Mouse (Mus musculus): Measurements from ENCODE around the gene Dnaja1. TPM values are rescaled to one million over a fixed set of nuclear protein-coding genes. Genes with fewer than 3 reads are reported as not detected.

Gene Dnaja1
- total and polyA plus RNA-seq, 2 experiments from 2014 or later, result 104 to 650 TPM

DNA sequence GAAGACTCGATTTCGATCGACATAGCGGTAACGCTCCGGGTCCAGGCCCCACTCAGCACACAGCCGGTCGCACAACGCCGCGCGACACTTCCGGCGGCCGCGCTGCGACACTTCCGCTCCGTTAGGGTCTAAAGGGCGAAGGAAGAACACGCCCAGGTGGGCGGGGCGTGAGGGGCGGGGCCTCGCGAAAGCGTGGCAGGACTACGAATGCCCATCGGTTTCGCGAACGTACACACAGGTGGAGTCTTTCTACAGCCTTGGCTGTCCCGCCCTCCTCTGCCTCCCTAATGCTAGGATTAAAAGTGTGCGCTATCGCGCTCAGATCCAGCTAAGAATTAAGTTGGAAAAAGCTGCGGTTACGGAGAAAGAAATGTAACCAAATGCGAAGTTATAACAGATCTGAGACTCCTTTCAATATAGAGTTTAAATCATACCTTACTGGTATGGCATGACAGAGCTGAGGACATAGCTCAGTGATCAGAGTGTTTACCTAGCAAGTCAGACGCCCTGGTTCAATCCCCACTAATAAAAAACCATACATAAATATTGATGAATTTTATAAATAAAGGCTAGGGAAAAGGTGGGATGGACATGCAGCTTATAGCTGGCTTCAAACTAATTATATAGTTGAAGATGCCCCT lies 36.0 kb downstream of the Dnaja1 start, which contains the start of gene Smu1:
Gene Smu1, minus strand, starts transcription at position 144 of the 641 bp plus-strand sequence.
- DNase-seq (ENCODE audit: low spot score), result peak; percentile 97
- Histone ChIP-seq H3K9me3 (ENCODE audit: low read length) (no peaks in the 10 kb centered on the region), H3K27ac (ENCODE audit: low read depth, low read length) (peak within 1 kb of the TSS; percentile 44), H3K4me3 (ENCODE audit: low read depth, low read length) (peak within 1 kb of the TSS; percentile 68), H3K4me2 (ENCODE audit: low read depth, low read length, poor library complexity, severe bottlenecking) (peak within 1 kb of the TSS; percentile 57), H3K4me1 (ENCODE audit: insufficient read depth, low read length) (no peaks in the 10 kb centered on the region), H3K27me3 (ENCODE audit: insufficient read depth, low read length) (peaks cover 9% of the 10 kb centered on the region; the same call in 1 of the 2 replicates), H3K9ac (replicated peaks; ENCODE audit: low read length, poor library complexity, severe bottlenecking) (peak within 1 kb of the TSS; percentile 66), H3K36me3 (ENCODE audit: insufficient read depth, low read length) (peaks cover 18% of the 10 kb centered on the region)
- WGBS, result under 1% methylated on average over 37 of the region's 40 CpGs
- ATAC-seq (ENCODE audit: low FRiP score), result peak; percentile 98
- no peak for TF ChIP-seq CTCF (IDR thresholded peaks at IDR 0.05)

DNA sequence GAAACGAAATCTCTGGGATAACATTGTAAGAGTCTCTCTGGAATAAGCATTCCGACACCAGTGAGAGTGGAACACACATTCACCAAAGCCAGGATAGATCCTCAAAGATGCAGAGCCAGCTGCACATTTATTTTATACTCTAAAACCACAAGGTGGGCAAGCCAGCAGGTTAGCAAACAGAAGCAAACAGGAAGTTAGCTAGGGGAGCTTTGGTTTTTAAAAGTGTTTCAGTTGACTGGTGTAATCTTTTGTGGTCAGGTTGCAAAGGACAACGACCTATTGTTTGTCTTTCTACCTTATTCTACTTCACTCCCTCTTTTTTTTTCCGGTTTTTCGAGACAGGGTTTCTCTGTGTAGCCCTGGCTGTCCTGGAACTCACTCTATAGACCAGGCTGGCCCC lies 37.9 kb downstream of the Dnaja1 start:
- H3K36me3 ChIP-seq (ENCODE audit: insufficient read depth, low read length), result 0 out of 2 replicates have a peak, but pooled peaks cover under 1% of the 10 kb centered on the region
- ATAC-seq (ENCODE audit: low FRiP score) (no peak), DNase-seq (ENCODE audit: low spot score) (no peak)
- H3K4me1 ChIP-seq (ENCODE audit: insufficient read depth, low read length), result no peaks in the 10 kb centered on the region
- H3K4me3 ChIP-seq (ENCODE audit: low read depth, low read length), result no peak overlapping the region
- WGBS, result 55% methylated on average over 5 of the region's 5 CpGs
- no peak overlapping the region for H3K27ac ChIP-seq (ENCODE audit: low read depth, low read length)
- H3K4me2 ChIP-seq (ENCODE audit: low read depth, low read length, poor library complexity, severe bottlenecking), result no peak overlapping the region
- no peak for TF ChIP-seq CTCF (IDR thresholded peaks at IDR 0.05)
- H3K27me3 ChIP-seq (ENCODE audit: insufficient read depth, low read length), result peaks cover 9% of the 10 kb centered on the region; the same call in 1 of the 2 replicates
- no peak overlapping the region for H3K9ac ChIP-seq (replicated peaks; ENCODE audit: low read length, poor library complexity, severe bottlenecking)
- H3K9me3 ChIP-seq (ENCODE audit: low read length), result no peaks in the 10 kb centered on the region

DNA sequence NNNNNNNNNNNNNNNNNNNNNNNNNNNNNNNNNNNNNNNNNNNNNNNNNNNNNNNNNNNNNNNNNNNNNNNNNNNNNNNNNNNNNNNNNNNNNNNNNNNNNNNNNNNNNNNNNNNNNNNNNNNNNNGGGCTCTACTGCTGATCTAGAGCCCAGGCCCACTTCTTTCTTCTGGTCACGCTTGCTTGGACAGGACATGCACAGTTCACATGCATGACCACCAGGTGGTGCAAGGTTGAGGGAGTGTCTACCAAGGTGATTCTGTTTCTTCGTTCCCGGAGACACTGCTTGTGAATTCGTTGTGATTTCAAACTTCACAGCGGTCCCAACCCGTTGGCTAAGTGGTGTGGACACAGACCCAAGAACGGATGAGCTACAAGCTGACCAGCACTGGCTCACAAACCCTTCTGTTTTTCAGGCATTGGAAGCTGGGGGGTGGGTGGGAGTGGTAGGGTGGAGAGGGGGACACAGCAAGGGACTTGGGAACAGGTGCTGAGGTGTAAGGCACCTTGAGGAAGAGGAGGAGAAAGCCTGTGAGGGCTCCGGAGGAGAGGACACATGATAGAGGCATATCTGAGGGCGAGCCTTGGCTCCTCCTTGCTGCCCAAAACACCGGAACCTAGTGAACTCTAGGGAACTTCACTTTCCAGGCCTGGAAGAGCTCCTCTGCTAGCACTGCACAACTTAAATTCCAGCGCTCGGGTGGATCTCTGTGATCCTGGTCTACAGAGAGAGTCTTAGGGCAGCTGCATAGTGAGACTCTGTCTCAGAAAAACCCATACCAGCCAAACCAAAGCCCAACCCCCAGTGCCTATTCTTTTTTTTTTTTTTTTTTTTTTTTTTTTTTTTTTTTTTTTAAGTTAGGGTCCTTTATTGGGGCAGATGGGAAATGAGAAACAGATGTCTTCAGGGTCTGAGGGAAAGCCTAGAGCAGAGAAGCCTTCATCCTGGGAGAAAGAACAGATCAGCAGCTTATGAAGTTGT lies 52.6 kb downstream of the Dnaja1 start:
- Histone ChIP-seq H3K4me2 (ENCODE audit: low read depth, low read length, poor library complexity, severe bottlenecking) (peak overlapping the region; percentile 39), H3K9ac (replicated peaks; ENCODE audit: low read length, poor library complexity, severe bottlenecking) (no peak overlapping the region), H3K4me3 (ENCODE audit: low read depth, low read length) (no peak overlapping the region), H3K27me3 (ENCODE audit: insufficient read depth, low read length) (no peaks in the 10 kb centered on the region), H3K27ac (ENCODE audit: low read depth, low read length) (no peak overlapping the region), H3K9me3 (ENCODE audit: low read length) (no peaks in the 10 kb centered on the region), H3K36me3 (ENCODE audit: insufficient read depth, low read length) (no peaks in the 10 kb centered on the region), H3K4me1 (ENCODE audit: insufficient read depth, low read length) (no peaks in the 10 kb centered on the region)
- TF ChIP-seq CTCF (IDR thresholded peaks at IDR 0.05), result peak; percentile 90
- peak; percentile 78 for DNase-seq (ENCODE audit: low spot score)
- ATAC-seq (ENCODE audit: low FRiP score), result no peak; the same call in 1 of the 2 replicates
- 21% methylated on average over 12 of the region's 12 CpGs for WGBS

DNA sequence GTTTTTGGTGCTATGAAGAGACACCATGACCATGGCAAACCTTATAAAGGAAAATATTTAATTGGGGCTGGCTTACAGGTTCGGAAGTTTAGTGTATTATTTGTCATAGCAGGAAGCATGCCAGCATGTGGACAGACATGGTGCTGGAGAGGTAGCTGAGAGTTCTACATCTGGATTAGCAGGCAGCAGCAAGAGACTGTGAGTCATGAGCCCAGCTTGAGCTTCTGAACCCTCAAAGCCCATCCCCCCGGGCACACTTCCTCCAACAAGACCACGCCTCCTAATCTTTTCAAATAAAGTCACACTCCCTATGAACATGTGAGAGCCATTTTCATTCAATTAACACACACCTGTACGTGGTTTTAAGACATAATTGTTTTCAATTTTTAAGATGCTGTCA lies 54.5 kb downstream of the Dnaja1 start:
- 76% methylated on average over 4 of the region's 4 CpGs for WGBS
- ATAC-seq (ENCODE audit: low FRiP score) (no peak), DNase-seq (ENCODE audit: low spot score) (no peak)
- Histone ChIP-seq H3K27me3 (ENCODE audit: insufficient read depth, low read length) (no peaks in the 10 kb centered on the region), H3K4me3 (ENCODE audit: low read depth, low read length) (no peak overlapping the region), H3K9me3 (ENCODE audit: low read length) (no peaks in the 10 kb centered on the region), H3K27ac (ENCODE audit: low read depth, low read length) (no peak overlapping the region), H3K4me2 (ENCODE audit: low read depth, low read length, poor library complexity, severe bottlenecking) (no peak overlapping the region), H3K36me3 (ENCODE audit: insufficient read depth, low read length) (no peaks in the 10 kb centered on the region), H3K4me1 (ENCODE audit: insufficient read depth, low read length) (no peaks in the 10 kb centered on the region), H3K9ac (replicated peaks; ENCODE audit: low read length, poor library complexity, severe bottlenecking) (no peak overlapping the region)
- TF ChIP-seq CTCF (IDR thresholded peaks at IDR 0.05), result no peak

DNA sequence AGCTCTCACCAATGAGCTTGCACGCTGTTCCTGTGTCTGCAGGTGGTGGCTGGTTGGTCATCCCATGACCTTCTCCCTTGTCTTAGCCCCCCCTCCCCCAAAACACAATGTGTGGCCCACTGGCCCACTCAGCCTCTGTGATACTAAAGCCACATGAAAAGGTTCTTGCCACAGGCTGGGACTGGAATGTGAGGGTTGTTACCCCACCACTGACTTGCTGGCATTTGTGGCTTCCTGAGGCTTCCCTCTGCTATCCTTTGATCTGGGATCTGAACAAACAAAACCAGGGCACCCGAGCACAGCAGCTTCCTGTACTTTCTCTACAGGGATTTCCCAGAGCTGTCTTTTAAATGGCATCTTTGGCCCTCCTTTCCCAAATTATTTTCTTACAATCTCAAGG lies 55.2 kb downstream of the Dnaja1 start:
- TF ChIP-seq CTCF (IDR thresholded peaks at IDR 0.05), result no peak
- ATAC-seq (ENCODE audit: low FRiP score) (no peak), DNase-seq (ENCODE audit: low spot score) (no peak)
- Histone ChIP-seq H3K27me3 (ENCODE audit: insufficient read depth, low read length) (no peaks in the 10 kb centered on the region), H3K9ac (replicated peaks; ENCODE audit: low read length, poor library complexity, severe bottlenecking) (no peak overlapping the region), H3K4me1 (ENCODE audit: insufficient read depth, low read length) (no peaks in the 10 kb centered on the region), H3K9me3 (ENCODE audit: low read length) (no peaks in the 10 kb centered on the region), H3K4me2 (ENCODE audit: low read depth, low read length, poor library complexity, severe bottlenecking) (no peak overlapping the region), H3K4me3 (ENCODE audit: low read depth, low read length) (no peak overlapping the region), H3K27ac (ENCODE audit: low read depth, low read length) (no peak overlapping the region), H3K36me3 (ENCODE audit: insufficient read depth, low read length) (no peaks in the 10 kb centered on the region)
- 13% methylated on average over 2 of the region's 2 CpGs for WGBS

DNA sequence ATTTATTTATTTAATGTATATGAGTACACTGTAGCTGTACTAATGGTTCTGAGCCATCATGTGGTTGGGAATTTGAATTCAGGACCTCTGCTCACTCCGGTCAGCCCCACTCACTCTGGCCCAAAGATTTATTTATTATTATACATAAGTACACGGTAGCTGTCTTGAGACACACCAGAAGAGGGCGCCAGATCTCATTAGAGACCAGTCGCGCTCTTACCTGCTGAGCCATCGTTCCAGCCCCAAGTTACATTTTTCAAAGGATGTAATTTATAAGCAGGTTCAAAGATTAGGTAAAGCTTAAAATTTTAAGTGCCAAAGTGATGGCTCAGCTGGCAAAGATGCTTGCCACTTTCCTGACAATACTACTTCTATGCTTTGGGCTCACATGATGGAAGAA lies 56.7 kb downstream of the Dnaja1 start:
- H3K27me3 ChIP-seq (ENCODE audit: insufficient read depth, low read length), result no peaks in the 10 kb centered on the region
- no peaks in the 10 kb centered on the region for H3K4me1 ChIP-seq (ENCODE audit: insufficient read depth, low read length)
- peak; percentile 35; the same call in 1 of the 2 replicates for TF ChIP-seq CTCF (IDR thresholded peaks at IDR 0.05)
- no peak overlapping the region for H3K4me3 ChIP-seq (ENCODE audit: low read depth, low read length)
- H3K27ac ChIP-seq (ENCODE audit: low read depth, low read length), result no peak overlapping the region
- H3K4me2 ChIP-seq (ENCODE audit: low read depth, low read length, poor library complexity, severe bottlenecking), result no peak overlapping the region
- H3K36me3 ChIP-seq (ENCODE audit: insufficient read depth, low read length), result no peaks in the 10 kb centered on the region
- 83% methylated on average over 6 of the region's 6 CpGs for WGBS
- H3K9ac ChIP-seq (replicated peaks; ENCODE audit: low read length, poor library complexity, severe bottlenecking), result no peak overlapping the region
- ATAC-seq (ENCODE audit: low FRiP score) (no peak), DNase-seq (ENCODE audit: low spot score) (no peak)
- no peaks in the 10 kb centered on the region for H3K9me3 ChIP-seq (ENCODE audit: low read length)

All from midbrain, postnatal 0 days (tissue).